Mouse (Mus musculus): ENCODE measurements at regions not wholly inside any gene's neighbourhood (a gene's known extent, or its start where the extent isn't known, plus 50 kb on each side); places are given as distances from the start of the nearest gene placed in this dataset.

DNA sequence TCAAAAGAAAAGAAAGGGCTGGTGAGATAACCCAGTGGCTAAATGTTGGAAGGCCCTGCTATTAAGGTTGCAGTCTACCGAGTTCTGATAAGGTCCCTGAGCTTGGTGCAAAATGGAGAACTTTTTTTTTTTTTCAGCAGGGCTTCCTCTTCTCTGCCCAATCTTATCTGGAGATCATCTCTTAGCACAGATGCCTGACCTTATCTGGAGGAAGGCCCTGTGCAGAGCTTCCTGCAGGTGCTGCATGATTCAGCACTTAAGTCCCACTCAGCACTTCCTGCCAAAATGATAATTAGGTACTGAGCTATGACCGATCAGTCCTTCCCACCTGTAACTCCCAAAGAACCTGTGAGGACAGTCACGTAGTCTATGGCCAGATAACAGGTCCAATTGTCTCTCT is 71.9 kb upstream of the Rpl10-ps3 start:
- Histone ChIP-seq H3K4me1 (ENCODE audit: control insufficient read depth, insufficient read depth, insufficient read length, low read length) (peaks cover 8% of the 10 kb centered on the region; the same call in 1 of the 2 replicates), H3K4me3 (ENCODE audit: low read depth, low read length) (no peak overlapping the region), H3K27me3 (ENCODE audit: control insufficient read depth, insufficient read depth, low read length) (no peaks in the 10 kb centered on the region), H3K36me3 (ENCODE audit: control insufficient read depth, insufficient read depth, low read length) (no peaks in the 10 kb centered on the region), H3K27ac (ENCODE audit: insufficient read depth, low read depth, low read length) (no peak overlapping the region)
- TF ChIP-seq CTCF (IDR thresholded peaks at IDR 0.05; ENCODE audit: extremely low read depth, insufficient read length, insufficient replicate concordance, low read depth, low read length), result no peak
- no peak for TF ChIP-seq POLR2A (IDR thresholded peaks at IDR 0.05; ENCODE audit: low read depth, low read length)
- WGBS, result 18% methylated on average over 3 of the region's 3 CpGs

DNA sequence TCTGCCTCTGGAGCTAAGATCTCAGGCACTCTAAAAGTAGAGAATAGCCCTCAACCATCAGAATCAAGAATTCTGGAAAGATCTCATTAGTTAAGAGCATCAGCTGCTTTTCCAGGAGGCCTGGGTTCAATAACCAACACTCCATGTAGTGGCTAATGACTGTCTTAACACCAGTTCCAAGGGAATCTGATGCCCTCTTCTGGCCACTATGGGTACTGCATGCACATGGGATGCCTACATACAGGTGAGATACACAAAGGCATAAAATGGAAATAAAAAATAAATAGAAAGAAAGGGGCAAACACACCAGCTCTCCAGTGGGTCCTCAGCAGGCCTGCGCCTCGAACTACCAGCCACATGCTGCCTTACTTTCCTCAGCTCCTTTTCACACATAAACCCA is 73.3 kb upstream of the Plet1 start:
- Histone ChIP-seq H3K4me1 (ENCODE audit: control insufficient read depth, insufficient read depth, insufficient read length, low read length) (peaks cover 6% of the 10 kb centered on the region; the same call in 1 of the 2 replicates), H3K4me3 (ENCODE audit: low read depth, low read length) (no peak overlapping the region), H3K36me3 (ENCODE audit: control insufficient read depth, insufficient read depth, low read length) (no peaks in the 10 kb centered on the region), H3K27ac (ENCODE audit: insufficient read depth, low read depth, low read length) (no peak overlapping the region), H3K27me3 (ENCODE audit: control insufficient read depth, insufficient read depth, low read length) (no peaks in the 10 kb centered on the region)
- no peak for TF ChIP-seq POLR2A (IDR thresholded peaks at IDR 0.05; ENCODE audit: low read depth, low read length)
- no peak for TF ChIP-seq CTCF (IDR thresholded peaks at IDR 0.05; ENCODE audit: extremely low read depth, insufficient read length, insufficient replicate concordance, low read depth, low read length)
- 97% methylated on average over 2 of the region's 2 CpGs for WGBS

- WGBS, result 83% methylated on average over 23 of the region's 23 CpGs
- TF ChIP-seq POLR2A (IDR thresholded peaks at IDR 0.05; ENCODE audit: low read depth, low read length) (no peak), CTCF (IDR thresholded peaks at IDR 0.05; ENCODE audit: extremely low read depth, insufficient read length, insufficient replicate concordance, low read depth, low read length) (no peak)
- Histone ChIP-seq H3K27me3 (ENCODE audit: control insufficient read depth, insufficient read depth, low read length) (no peaks in the 10 kb centered on the region), H3K4me1 (ENCODE audit: control insufficient read depth, insufficient read depth, insufficient read length, low read length) (peaks cover 4% of the 10 kb centered on the region; the same call in 1 of the 2 replicates), H3K27ac (ENCODE audit: insufficient read depth, low read depth, low read length) (no peak overlapping the region), H3K36me3 (ENCODE audit: control insufficient read depth, insufficient read depth, low read length) (no peaks in the 10 kb centered on the region), H3K4me3 (ENCODE audit: low read depth, low read length) (no peak overlapping the region)
These were observed 72.6 kb upstream of the Plet1 start for GRCm38 (mm10) chr9:50421572-50422285.

GRCm38 (mm10) chr9:50425866-50426495 is 68.3 kb upstream of the Plet1 start:
- TF ChIP-seq POLR2A (IDR thresholded peaks at IDR 0.05; ENCODE audit: low read depth, low read length), result no peak
- peak; percentile 17; the same call in 1 of the 2 replicates for TF ChIP-seq CTCF (IDR thresholded peaks at IDR 0.05; ENCODE audit: extremely low read depth, insufficient read length, insufficient replicate concordance, low read depth, low read length)
- WGBS, result 31% methylated on average over 4 of the region's 4 CpGs
- Histone ChIP-seq H3K4me1 (ENCODE audit: control insufficient read depth, insufficient read depth, insufficient read length, low read length) (no peaks in the 10 kb centered on the region), H3K27ac (ENCODE audit: insufficient read depth, low read depth, low read length) (no peak overlapping the region), H3K36me3 (ENCODE audit: control insufficient read depth, insufficient read depth, low read length) (no peaks in the 10 kb centered on the region), H3K27me3 (ENCODE audit: control insufficient read depth, insufficient read depth, low read length) (no peaks in the 10 kb centered on the region), H3K4me3 (ENCODE audit: low read depth, low read length) (no peak overlapping the region)

DNA sequence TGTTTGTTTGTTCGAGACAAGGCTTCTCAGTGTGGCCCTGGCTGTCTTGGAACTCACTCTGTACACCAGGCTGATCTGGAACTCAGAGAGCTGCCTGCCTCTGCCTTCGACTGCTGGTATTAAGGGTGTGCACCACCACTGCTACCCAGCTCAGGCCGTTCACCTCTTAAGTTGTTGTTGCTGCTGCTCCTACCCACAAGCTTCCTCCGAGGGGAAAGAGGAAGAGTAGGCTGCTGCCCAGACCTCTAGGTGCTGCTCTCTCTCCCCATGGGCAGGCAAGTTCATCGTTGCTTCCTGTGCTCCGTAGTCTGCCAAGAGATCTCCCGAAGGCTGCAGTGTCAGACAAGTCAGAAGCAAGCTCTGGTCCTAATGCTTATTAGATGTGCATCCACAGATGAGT is 64.2 kb upstream of the Plet1 start:
- H3K27ac ChIP-seq (ENCODE audit: insufficient read depth, low read depth, low read length), result no peak overlapping the region
- no peak overlapping the region for H3K4me3 ChIP-seq (ENCODE audit: low read depth, low read length)
- H3K36me3 ChIP-seq (ENCODE audit: control insufficient read depth, insufficient read depth, low read length), result no peaks in the 10 kb centered on the region
- no peaks in the 10 kb centered on the region for H3K27me3 ChIP-seq (ENCODE audit: control insufficient read depth, insufficient read depth, low read length)
- WGBS, result 71% methylated on average over 7 of the region's 7 CpGs
- no peaks in the 10 kb centered on the region for H3K4me1 ChIP-seq (ENCODE audit: control insufficient read depth, insufficient read depth, insufficient read length, low read length)
- TF ChIP-seq CTCF (IDR thresholded peaks at IDR 0.05; ENCODE audit: extremely low read depth, insufficient read length, insufficient replicate concordance, low read depth, low read length) (no peak), POLR2A (IDR thresholded peaks at IDR 0.05; ENCODE audit: low read depth, low read length) (no peak)

DNA sequence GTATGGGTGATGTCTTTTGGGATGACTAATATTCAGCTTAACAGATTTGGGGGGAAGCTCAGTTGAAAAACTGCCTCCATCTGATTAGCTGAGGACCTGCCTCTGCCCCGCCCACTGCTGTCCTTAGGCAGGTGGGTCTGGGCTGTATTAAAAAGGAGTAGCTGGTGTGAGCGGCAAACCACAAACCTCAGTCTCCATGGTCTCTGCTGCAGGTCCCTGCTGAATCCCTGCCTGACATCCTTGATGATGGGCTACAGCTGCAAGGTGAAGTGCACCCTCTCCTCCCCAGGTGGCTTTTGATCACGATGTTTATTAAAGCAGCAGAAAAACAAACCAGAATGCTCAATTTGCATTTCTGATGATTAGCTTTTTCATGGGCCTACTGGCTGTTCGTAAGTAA is 60.8 kb upstream of the Plet1 start:
- H3K4me1 ChIP-seq (ENCODE audit: control insufficient read depth, insufficient read depth, insufficient read length, low read length), result peaks cover 7% of the 10 kb centered on the region
- H3K4me3 ChIP-seq (ENCODE audit: low read depth, low read length), result no peak overlapping the region
- TF ChIP-seq CTCF (IDR thresholded peaks at IDR 0.05; ENCODE audit: extremely low read depth, insufficient read length, insufficient replicate concordance, low read depth, low read length) (no peak), POLR2A (IDR thresholded peaks at IDR 0.05; ENCODE audit: low read depth, low read length) (no peak)
- WGBS, result 64% methylated on average over 4 of the region's 4 CpGs
- H3K27ac ChIP-seq (ENCODE audit: insufficient read depth, low read depth, low read length), result no peak overlapping the region
- H3K36me3 ChIP-seq (ENCODE audit: control insufficient read depth, insufficient read depth, low read length), result no peaks in the 10 kb centered on the region
- H3K27me3 ChIP-seq (ENCODE audit: control insufficient read depth, insufficient read depth, low read length), result no peaks in the 10 kb centered on the region

- Histone ChIP-seq H3K4me1 (ENCODE audit: control insufficient read depth, insufficient read depth, insufficient read length, low read length) (peaks cover 7% of the 10 kb centered on the region), H3K27ac (ENCODE audit: insufficient read depth, low read depth, low read length) (no peak overlapping the region), H3K36me3 (ENCODE audit: control insufficient read depth, insufficient read depth, low read length) (no peaks in the 10 kb centered on the region), H3K4me3 (ENCODE audit: low read depth, low read length) (no peak overlapping the region), H3K27me3 (ENCODE audit: control insufficient read depth, insufficient read depth, low read length) (no peaks in the 10 kb centered on the region)
- WGBS, result 64% methylated on average over 4 of the region's 4 CpGs
- TF ChIP-seq CTCF (IDR thresholded peaks at IDR 0.05; ENCODE audit: extremely low read depth, insufficient read length, insufficient replicate concordance, low read depth, low read length) (no peak), POLR2A (IDR thresholded peaks at IDR 0.05; ENCODE audit: low read depth, low read length) (no peak)
These were observed 60.3 kb upstream of the Plet1 start for GRCm38 (mm10) chr9:50433978-50434377.

Measured in small intestine, adult 2 months (tissue).